Mouse (Mus musculus): ENCODE measurements at regions not wholly inside any gene's neighbourhood (a gene's known extent, or its start where the extent isn't known, plus 50 kb on each side); places are given as distances from the start of the nearest gene placed in this dataset.

- no peak for TF ChIP-seq TAL1 (IDR thresholded peaks at IDR 0.05; ENCODE audit: low read length)
- no peak for TF ChIP-seq GATA1 (IDR thresholded peaks at IDR 0.05; ENCODE audit: low read length)
These were observed 164.6 kb downstream of the Phlda1 start for GRCm38 (mm10) chr10:111670666-111671065.
